Mouse (Mus musculus) thymus, adult 2 months (tissue): ENCODE data around the gene Cntnap2. TPM values are rescaled to one million over a fixed set of nuclear protein-coding genes. Genes with fewer than 3 reads are reported as not detected.

Source experiments
- DNase-seq: peaks from one replicate; pipeline ENCODE4 v3.0.0; 2021
- H3K27ac ChIP-seq: fragments of 200-500 bp; 2 replicates; pipeline ENCODE4 v1.5.1; 2012; ENCODE audit warnings: low read length, control low read depth; ENCODE audit not compliant: control insufficient read depth, insufficient read depth
- H3K27me3 ChIP-seq: fragments of 200-500 bp; 2 replicates; pipeline ENCODE4 v1.6.1; 2012; ENCODE audit warnings: mild to moderate bottlenecking, low read length, moderate library complexity, mixed read lengths; ENCODE audit not compliant: control insufficient read depth, insufficient read depth
- H3K36me3 ChIP-seq: fragments of 200-500 bp; 2 replicates; pipeline ENCODE4 v1.6.1; 2012; ENCODE audit warnings: mild to moderate bottlenecking, low read length, moderate library complexity; ENCODE audit not compliant: control insufficient read depth, insufficient read depth
- H3K4me1 ChIP-seq: fragments of 200-500 bp; replicated peaks from 2 replicates; pipeline ENCODE4 v1.6.1; 2012; ENCODE audit warnings: low read length; ENCODE audit not compliant: control insufficient read depth, insufficient read depth
- H3K4me3 ChIP-seq: fragments of 200-500 bp; 2 replicates; pipeline ENCODE4 v1.5.1; 2012; ENCODE audit warnings: mild to moderate bottlenecking, low read length, control low read depth, moderate library complexity; ENCODE audit not compliant: control insufficient read depth, insufficient read depth
- CTCF ChIP-seq: fragments of 200-500 bp; IDR thresholded peaks from 2 replicates; pipeline ENCODE4 v1.5.1; 2012; ENCODE audit warnings: mild to moderate bottlenecking, control low read depth, low read length, moderate library complexity, borderline replicate concordance; ENCODE audit not compliant: control insufficient read depth, poor library complexity, insufficient read depth; ENCODE audit errors: extremely low read depth
- POLR2A ChIP-seq: fragments of 200-500 bp; IDR thresholded peaks from 2 replicates; pipeline ENCODE4 v1.6.1; 2012; ENCODE audit warnings: mild to moderate bottlenecking, low read length, control low read depth, moderate library complexity; ENCODE audit not compliant: control insufficient read depth, poor library complexity, insufficient read depth; ENCODE audit errors: extremely low read depth
- WGBS: fragments of 180-500 bp; shearing (Covaris S2); methylation state at CpG from one replicate; pipeline ENCODE4 v1.1.7; 2018; 5-methylcytosine and 5-hydroxymethylcytosine counted together
- polyA plus RNA-seq: library from polyadenylated mRNA; depleted of rRNA; stranded (reverse); fragments of >200 nt; gene quantifications from 2 replicates; pipeline ENCODE4 v1.2.3, GENCODE M21; 2012

Cntnap2 gene
- polyA plus RNA-seq, 1 experiment: 1.0 TPM

GRCm38 (mm10) chr6:46263171-46263570 lies 1204.0 kb downstream of the Cntnap2 start:
- Histone ChIP-seq H3K4me3 (no peak overlapping the region), H3K36me3 (no peaks in the 10 kb centered on the region)

GRCm38 (mm10) chr6:46346946-46347345 lies 1287.8 kb downstream of the Cntnap2 start:
- DNase-seq: no peak
- Histone ChIP-seq H3K4me1 (no peaks in the 10 kb centered on the region), H3K27me3 (no peaks in the 10 kb centered on the region), H3K27ac (no peak overlapping the region), H3K4me3 (no peak overlapping the region), H3K36me3 (no peaks in the 10 kb centered on the region)
- 89% methylated on average over 5 of the region's 5 CpGs for whole genome bisulfite sequencing
- TF ChIP-seq CTCF (no peak), POLR2A (no peak)

More at GRCm38 (mm10) chr6:46263171-46263570, 1204.0 kb downstream of the Cntnap2 start:
- DNase-seq: no peak
- Histone ChIP-seq H3K27ac (no peak overlapping the region), H3K27me3 (no peaks in the 10 kb centered on the region), H3K4me1 (no peaks in the 10 kb centered on the region)
- 69% methylated on average over 1 of the region's 1 CpGs for WGBS
- no peak for TF ChIP-seq POLR2A
- no peak for TF ChIP-seq CTCF

GRCm38 (mm10) chr6:46361091-46361490 lies 1301.9 kb downstream of the Cntnap2 start:
- Histone ChIP-seq H3K4me3 (no peak overlapping the region), H3K27me3 (no peaks in the 10 kb centered on the region), H3K4me1 (no peaks in the 10 kb centered on the region), H3K36me3 (no peaks in the 10 kb centered on the region), H3K27ac (no peak overlapping the region)
- 91% methylated on average over 2 of the region's 2 CpGs for WGBS
- no peak for TF ChIP-seq POLR2A
- no peak for TF ChIP-seq CTCF
- no peak for DNase-seq

- Histone ChIP-seq H3K4me3 (no peak overlapping the region), H3K27ac (no peak overlapping the region), H3K36me3 (no peaks in the 10 kb centered on the region), H3K4me1 (no peaks in the 10 kb centered on the region), H3K27me3 (no peaks in the 10 kb centered on the region)
- WGBS: 96% methylated on average over 1 of the region's 1 CpGs
- DNase-seq: no peak
- TF ChIP-seq CTCF (no peak), POLR2A (no peak)
These were observed 1303.0 kb downstream of the Cntnap2 start for GRCm38 (mm10) chr6:46362156-46362555.

GRCm38 (mm10) chr6:46398725-46399589 lies 1339.8 kb downstream of the Cntnap2 start:
- Histone ChIP-seq H3K4me1 (no peaks in the 10 kb centered on the region), H3K27me3 (no peaks in the 10 kb centered on the region), H3K27ac (no peak overlapping the region), H3K4me3 (no peak overlapping the region), H3K36me3 (no peaks in the 10 kb centered on the region)
- no peak for TF ChIP-seq POLR2A
- TF ChIP-seq CTCF: no peak
- no peak for DNase-seq
- WGBS: 75% methylated on average over 2 of the region's 2 CpGs

- Histone ChIP-seq H3K36me3 (no peaks in the 10 kb centered on the region), H3K4me3 (no peak overlapping the region), H3K27ac (no peak overlapping the region), H3K4me1 (no peaks in the 10 kb centered on the region), H3K27me3 (no peaks in the 10 kb centered on the region)
- TF ChIP-seq POLR2A: no peak
- TF ChIP-seq CTCF: no peak
- DNase-seq: no peak
These were observed 1355.0 kb downstream of the Cntnap2 start for GRCm38 (mm10) chr6:46414154-46414553.

GRCm38 (mm10) chr6:46414562-46414961 lies 1355.4 kb downstream of the Cntnap2 start:
- H3K36me3 ChIP-seq: no peaks in the 10 kb centered on the region
- H3K27me3 ChIP-seq: no peaks in the 10 kb centered on the region
- no peaks in the 10 kb centered on the region for H3K4me1 ChIP-seq
- no peak overlapping the region for H3K27ac ChIP-seq
- WGBS: 95% methylated on average over 4 of the region's 4 CpGs
- no peak overlapping the region for H3K4me3 ChIP-seq
- no peak for TF ChIP-seq CTCF
- TF ChIP-seq POLR2A: no peak
- no peak for DNase-seq
